Mouse (Mus musculus) effector memory CD4-positive, alpha-beta T cell, adult 5 months (primary cell): ENCODE measurements around the gene Wdr43. TPM values are rescaled to one million over a fixed set of nuclear protein-coding genes. Genes with fewer than 3 reads are reported as not detected.

Source experiments
- polyA plus RNA-seq: library from polyadenylated mRNA; unstranded; fragments of 100-300 nt; shearing (Covaris generic); gene quantifications from one replicate; pipeline ENCODE4 v1.2.1, GENCODE M21; 2017

Gene Wdr43
- polyA plus RNA-seq = 140 TPM

DNA sequence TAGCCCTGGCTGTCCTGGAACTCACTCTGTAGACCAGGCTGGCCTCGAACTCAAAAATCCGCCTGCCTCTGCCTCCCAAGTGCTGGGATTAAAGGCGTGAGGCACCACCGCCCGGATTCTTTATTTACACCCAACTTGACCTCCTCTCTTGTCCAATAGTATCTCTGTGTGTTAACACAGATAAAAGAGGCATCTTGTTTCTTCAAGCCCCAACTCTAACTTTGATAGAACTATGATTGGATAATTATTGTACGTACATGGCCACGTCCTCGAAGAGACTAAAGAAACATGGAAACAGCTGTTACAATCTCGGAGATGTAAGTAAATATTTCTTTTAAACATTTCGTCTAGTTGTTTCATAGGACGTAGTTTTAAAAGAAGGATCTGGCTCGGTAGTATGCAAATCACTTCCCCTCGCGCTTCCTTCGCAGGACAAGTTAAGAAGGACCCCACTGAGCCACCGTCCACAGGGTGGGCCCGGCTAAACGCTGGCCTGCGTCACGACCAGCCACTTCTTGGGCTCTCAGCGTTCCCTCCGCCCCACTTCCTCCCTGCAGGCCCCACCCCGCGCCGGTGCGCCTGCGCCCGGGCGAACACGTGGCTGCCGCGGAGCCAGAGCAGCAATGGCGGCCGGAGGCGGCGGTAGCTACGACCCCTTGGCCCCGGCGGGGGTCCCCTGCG, at the start of gene Wdr43:
Wdr43 (plus strand) TSS at position 258 of the 681 bp plus-strand sequence.

DNA sequence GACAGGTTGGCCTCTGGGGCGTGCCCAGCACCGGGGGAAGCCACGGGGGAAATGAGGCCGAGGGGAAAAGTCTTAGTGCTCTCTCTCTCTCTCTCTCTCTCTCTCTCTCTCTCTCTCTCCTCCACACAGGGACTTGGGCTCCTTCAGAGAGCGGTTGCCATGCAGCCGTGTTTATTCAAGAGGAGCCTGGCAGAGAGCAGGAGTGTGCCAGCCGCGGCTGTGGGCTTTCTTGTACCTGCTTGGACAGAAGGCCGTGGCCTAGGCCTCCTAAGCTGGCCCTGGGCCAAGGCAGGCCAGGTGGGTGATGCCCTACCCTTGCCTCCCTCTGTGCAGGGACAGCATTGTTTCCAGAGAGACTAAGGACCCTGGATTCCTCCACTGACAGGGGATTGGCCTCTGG, 57.4 kb downstream of the Wdr43 start, which contains the start of gene Togaram2:
Togaram2 (plus strand) TSS at position 170 of the 400 bp plus-strand sequence.

Other genes starting within 250 kb of the Wdr43 start
- gene Gm4707, start 156.0 kb upstream of the Wdr43 start, polyA plus RNA-seq = 9.4 TPM
- gene Smchd1, start 140.6 kb upstream of the Wdr43 start, polyA plus RNA-seq = 237 TPM
- 12.8 TPM for gene Ndc80, start 89.0 kb upstream of the Wdr43 start, polyA plus RNA-seq
- gene Spdya, start 63.8 kb upstream of the Wdr43 start, polyA plus RNA-seq = 3.2 TPM
- not detected for gene Togaram2, start 57.4 kb downstream of the Wdr43 start, polyA plus RNA-seq
- gene Pcare, start 137.0 kb downstream of the Wdr43 start, polyA plus RNA-seq = not detected
- gene Clip4, start 152.6 kb downstream of the Wdr43 start, polyA plus RNA-seq = not detected